Mouse (Mus musculus) kidney, adult 18-20 months (tissue): ENCODE data around the gene Galnt18.
A peak's percentile ranks its signal among the peaks of the same experiment; 100 is the strongest.

ENCODE experiments used
- DNase-seq: peaks from one replicate; pipeline ENCODE4 v3.0.0; 2021

Galnt18 gene

GRCm38 (mm10) chr7:111770585-111770984, 9.2 kb downstream of the Galnt18 start:
- DNase-seq: peak; percentile 13

- no peak for DNase-seq
These were observed 13.5 kb downstream of the Galnt18 start for GRCm38 (mm10) chr7:111766145-111766767.

- no peak for DNase-seq
These were observed 17.0 kb downstream of the Galnt18 start for GRCm38 (mm10) chr7:111762754-111763153.

GRCm38 (mm10) chr7:111748571-111749071, 31.2 kb downstream of the Galnt18 start:
- no peak for DNase-seq

- DNase-seq: no peak
These were observed 35.0 kb downstream of the Galnt18 start for GRCm38 (mm10) chr7:111744770-111745169.

- peak; percentile 28 for DNase-seq
These were observed 38.2 kb downstream of the Galnt18 start for GRCm38 (mm10) chr7:111741595-111741994.

- no peak for DNase-seq
These were observed 39.7 kb downstream of the Galnt18 start for GRCm38 (mm10) chr7:111740091-111740490.

- DNase-seq: peak; percentile 42
These were observed 40.4 kb downstream of the Galnt18 start for GRCm38 (mm10) chr7:111739371-111739765.

GRCm38 (mm10) chr7:111738456-111739370, 41.1 kb downstream of the Galnt18 start:
- DNase-seq: no peak

- DNase-seq: no peak
These were observed 42.4 kb downstream of the Galnt18 start for GRCm38 (mm10) chr7:111737426-111737825.

GRCm38 (mm10) chr7:111736365-111736764, 43.4 kb downstream of the Galnt18 start:
- no peak for DNase-seq

- DNase-seq: peak; percentile 78
These were observed 49.2 kb downstream of the Galnt18 start for GRCm38 (mm10) chr7:111730346-111731269.

GRCm38 (mm10) chr7:111726928-111727327, 52.8 kb downstream of the Galnt18 start:
- DNase-seq: no peak

GRCm38 (mm10) chr7:111724730-111725129, 55.0 kb downstream of the Galnt18 start:
- no peak for DNase-seq

GRCm38 (mm10) chr7:111724004-111724403, 55.8 kb downstream of the Galnt18 start:
- no peak for DNase-seq

GRCm38 (mm10) chr7:111721308-111721698, 58.5 kb downstream of the Galnt18 start:
- no peak for DNase-seq

- no peak for DNase-seq
These were observed 59.1 kb downstream of the Galnt18 start for GRCm38 (mm10) chr7:111720511-111721307.

- DNase-seq: no peak
These were observed 60.9 kb downstream of the Galnt18 start for GRCm38 (mm10) chr7:111718900-111719299.

- no peak for DNase-seq
These were observed 65.0 kb downstream of the Galnt18 start for GRCm38 (mm10) chr7:111714639-111715360.

- DNase-seq: no peak
These were observed 65.8 kb downstream of the Galnt18 start for GRCm38 (mm10) chr7:111713828-111714600.
